Mouse (Mus musculus) granulocyte monocyte progenitor cell, adult 5-6 weeks (primary cell): Measurements from ENCODE around the gene Agbl4. TPM values are rescaled to one million over a fixed set of nuclear protein-coding genes. Genes with fewer than 3 reads are reported as not detected.
A peak's percentile ranks its signal among the peaks of the same experiment; 100 is the strongest.

ENCODE experiments used
- ATAC-seq: replicated peaks from 2 replicates; pipeline ENCODE4 v1.8.0; 2016; ENCODE audit warnings: mild to moderate bottlenecking, moderate TSS enrichment, inconsistent platforms; ENCODE audit not compliant: poor library complexity, severe bottlenecking
- total RNA-seq, 2 experiments: library from RNA; stranded (forward) in 1 of 2; stranded (reverse) in 1 of 2; fragments of 200-712, 200-1000 nt in 1 of 2; fragments of >200 nt in 1 of 2; fragmentation: Nextera tagmentation in 1 of 2; gene quantifications; 2 replicates each; pipeline ENCODE4 v1.2.3; 2014 to 2017

Gene Agbl4
- total RNA-seq, 2 experiments from 2014 or later, result not detected

GRCm38 (mm10) chr4:111687613-111688012, 1290.2 kb downstream of the Agbl4 start:
- peak; percentile 93 for ATAC-seq

- no peak for ATAC-seq
These were observed 1293.6 kb downstream of the Agbl4 start for GRCm38 (mm10) chr4:111691057-111691543.

- no peak for ATAC-seq
These were observed 1303.9 kb downstream of the Agbl4 start for GRCm38 (mm10) chr4:111701381-111701780.

GRCm38 (mm10) chr4:111704126-111704525, 1306.7 kb downstream of the Agbl4 start:
- no peak for ATAC-seq

GRCm38 (mm10) chr4:111704975-111705374, 1307.5 kb downstream of the Agbl4 start:
- ATAC-seq, result no peak

Other genes with a start within 250 kb of the Agbl4 start
- not detected in 2 replicates for gene Elavl4, start 45.8 kb upstream of the Agbl4 start, total RNA-seq (2014; fragmentation: Nextera tagmentation)
- not detected in 2 replicates for gene Elavl4, start 45.8 kb upstream of the Agbl4 start, total RNA-seq (2017)